Comparison of ENCODE assay signal across 20 mouse cellular contexts in genomic region chr14:116945975-116946374, GRCm38 (mm10). TPM values are rescaled to one million over a fixed set of nuclear protein-coding genes. Genes with fewer than 3 reads are reported as not detected.
"Had no signal": no experiment of that assay in that cellular context is flagged by ENCODE, and none has a peak within 500 bp of the region (broad histone marks: within the 10 kb centered on the region; RNA-seq: fewer than 3 reads in every experiment).

No protein-coding gene starts in this region.

- DNase-seq: kidney, adult 8-10 months; left cerebral cortex, postnatal 4 days; lung, embryonic 14.5 days; right cerebral cortex, adult 18-20 months; right cerebral cortex, postnatal 14 days; right cerebral cortex, postnatal 4 days; thymus, adult 2 months; thymus, postnatal 14 days; thymus, postnatal 4 days had no signal

- H3K4me1 ChIP-seq: hindbrain, embryonic 15.5 days; limb, embryonic 15.5 days; midbrain, embryonic 12.5 days; midbrain, embryonic 15.5 days; neural tube, embryonic 12.5 days; neural tube, embryonic 15.5 days had no signal

- H3K4me2 ChIP-seq: hindbrain, embryonic 15.5 days; limb, embryonic 12.5 days; limb, embryonic 15.5 days; lung, embryonic 14.5 days; midbrain, embryonic 12.5 days; midbrain, embryonic 15.5 days; neural tube, embryonic 12.5 days; neural tube, embryonic 15.5 days had no signal

- H3K4me3 ChIP-seq: hindbrain, embryonic 15.5 days; limb, embryonic 12.5 days; limb, embryonic 15.5 days; midbrain, embryonic 12.5 days; midbrain, embryonic 15.5 days; neural tube, embryonic 12.5 days; neural tube, embryonic 15.5 days had no signal

- H3K27ac ChIP-seq: hindbrain, embryonic 15.5 days; limb, embryonic 12.5 days; limb, embryonic 15.5 days; macrophage; midbrain, embryonic 12.5 days; midbrain, embryonic 15.5 days; neural tube, embryonic 12.5 days; neural tube, embryonic 15.5 days; stomach, postnatal 0 days had no signal

- H3K9ac ChIP-seq: hindbrain, embryonic 15.5 days; limb, embryonic 12.5 days; limb, embryonic 15.5 days; lung, embryonic 14.5 days; midbrain, embryonic 12.5 days; midbrain, embryonic 15.5 days; neural tube, embryonic 12.5 days; neural tube, embryonic 15.5 days had no signal

- H3K27me3 ChIP-seq: hindbrain, embryonic 15.5 days; limb, embryonic 12.5 days; limb, embryonic 15.5 days; midbrain, embryonic 12.5 days; midbrain, embryonic 15.5 days; neural tube, embryonic 12.5 days; neural tube, embryonic 15.5 days had no signal

- H3K9me3 ChIP-seq: hindbrain, embryonic 15.5 days; limb, embryonic 15.5 days; midbrain, embryonic 15.5 days had no signal

- ATAC-seq: intestine, postnatal 0 days; lung, postnatal 0 days; midbrain, embryonic 15.5 days had no signal

- H3K36me3 ChIP-seq: hindbrain, embryonic 15.5 days; limb, embryonic 15.5 days; midbrain, embryonic 15.5 days; neural tube, embryonic 12.5 days had no signal

RNA-seq across cellular contexts. Expression of gene Gpc6, which starts 20.9 kb away (rescaled TPM):
- polyA plus RNA-seq: macrophage had no signal
